Comparison of ENCODE assay signal across 10 mouse cellular contexts in genomic region chr12:80377604-80378003, GRCm38 (mm10). TPM values are rescaled to one million over a fixed set of nuclear protein-coding genes. Genes with fewer than 3 reads are reported as not detected.
DNase-seq lines count a peak whose midpoint lies in the region; ATAC-seq and TF ChIP-seq lines count a peak whose summit lies in the region.
"Had no signal": no experiment of that assay in that cellular context is flagged by ENCODE, and none has a peak within 500 bp of the region (broad histone marks: within the 10 kb centered on the region; RNA-seq: fewer than 3 reads in every experiment).

No protein-coding gene starts in this region.

- peaks cover 51% of the 10 kb centered on the region for H3K36me3 ChIP-seq in intestine, postnatal 0 days (ENCODE audit: control insufficient read depth, insufficient read depth)
- no peaks in the 10 kb centered on the region for H3K36me3 ChIP-seq in intestine, embryonic 16.5 days (ENCODE audit: control insufficient read depth, insufficient read depth, low read length)
- peaks cover 17% of the 10 kb centered on the region for H3K36me3 ChIP-seq in E14TG2a.4 (ENCODE audit: insufficient read depth, low read length)

- no peak overlapping the region for H3K27ac ChIP-seq in intestine, postnatal 0 days (ENCODE audit: low read depth, low read length)
- no peak overlapping the region for H3K27ac ChIP-seq in intestine, embryonic 16.5 days (ENCODE audit: low read length)
- H3K27ac ChIP-seq in bone marrow, adult 2 months (ENCODE audit: control insufficient read depth, insufficient read depth, low read depth, low read length, poor library complexity): no peak overlapping the region
- H3K27ac ChIP-seq: embryonic facial prominence, embryonic 13.5 days had no signal

- TF ChIP-seq POLR2A in bone marrow, adult 2 months (IDR thresholded peaks at IDR 0.05; ENCODE audit: borderline replicate concordance, control insufficient read depth, low read depth, low read length): no peak

- H3K4me3 ChIP-seq in intestine, postnatal 0 days (ENCODE audit: low read depth, low read length): no peak overlapping the region
- no peak overlapping the region for H3K4me3 ChIP-seq in intestine, embryonic 16.5 days (ENCODE audit: low read length)
- H3K4me3 ChIP-seq in E14TG2a.4 (replicated peaks; ENCODE audit: low read length): no peak overlapping the region
- H3K4me3 ChIP-seq in bone marrow, adult 2 months (replicated peaks; ENCODE audit: control insufficient read depth, low read depth, low read length): no peak overlapping the region
- H3K4me3 ChIP-seq: embryonic facial prominence, embryonic 13.5 days had no signal

- peak; percentile 62 for DNase-seq in lung, postnatal 10 days
- DNase-seq in gastrocnemius, postnatal 25 days: no peak
- no peak for DNase-seq in left cerebral cortex, adult 9 months (ENCODE audit: low spot score in 2 of 2)
- DNase-seq in layer of hippocampus, postnatal 14 days (ENCODE audit: low spot score in 2 of 2): no peak
- DNase-seq: left cerebral cortex, postnatal 4 days had no signal

- no peaks in the 10 kb centered on the region for H3K4me1 ChIP-seq in intestine, postnatal 0 days (replicated peaks; ENCODE audit: control insufficient read depth, insufficient read depth, low read length)
- H3K4me1 ChIP-seq in intestine, embryonic 16.5 days (ENCODE audit: control insufficient read depth, insufficient read depth, low read length): peaks cover 10% of the 10 kb centered on the region; the same call in 1 of the 2 replicates
- H3K4me1 ChIP-seq in E14TG2a.4 (replicated peaks; ENCODE audit: low read depth, low read length): no peaks in the 10 kb centered on the region
- H3K4me1 ChIP-seq in bone marrow, adult 2 months (ENCODE audit: control insufficient read depth, insufficient read depth, low read length): no peaks in the 10 kb centered on the region; the same call in 1 of the 2 replicates

- H3K27me3 ChIP-seq in intestine, postnatal 0 days (replicated peaks; ENCODE audit: control insufficient read depth, insufficient read depth, low read length): no peaks in the 10 kb centered on the region
- no peaks in the 10 kb centered on the region for H3K27me3 ChIP-seq in intestine, embryonic 16.5 days (replicated peaks; ENCODE audit: control insufficient read depth, insufficient read depth, low read length)
- no peaks in the 10 kb centered on the region for H3K27me3 ChIP-seq in E14TG2a.4 (ENCODE audit: insufficient read depth, low read length)
- H3K27me3 ChIP-seq: embryonic facial prominence, embryonic 13.5 days had no signal

- peak; percentile 87 for TF ChIP-seq CTCF in intestine, postnatal 0 days (IDR thresholded peaks at IDR 0.05; ENCODE audit: low read depth)
- TF ChIP-seq CTCF in E14TG2a.4 (conservative IDR thresholded peaks at IDR 0.05; ENCODE audit: low read length): peak; percentile 31
- peak; percentile 24; the same call in 1 of the 2 replicates for TF ChIP-seq CTCF in bone marrow, adult 2 months (IDR thresholded peaks at IDR 0.05; ENCODE audit: control insufficient read depth, insufficient read depth, low read length)

- WGBS in intestine, postnatal 0 days: 30% methylated on average over 1 of the region's 1 CpGs
- WGBS in intestine, embryonic 16.5 days: 42% methylated on average over 1 of the region's 1 CpGs
- 60% methylated on average over 1 of the region's 1 CpGs for WGBS in bone marrow, adult 2 months

- ATAC-seq in intestine, postnatal 0 days: peak; percentile 43; the same call in 1 of the 2 replicates
- ATAC-seq in intestine, embryonic 16.5 days: no peak

- no peak overlapping the region for H3K9ac ChIP-seq in intestine, postnatal 0 days (ENCODE audit: low read depth, low read length)
- H3K9ac ChIP-seq in intestine, embryonic 16.5 days (ENCODE audit: low read depth, low read length): no peak overlapping the region
- H3K9ac ChIP-seq: embryonic facial prominence, embryonic 13.5 days had no signal

- no peak overlapping the region for H3K4me2 ChIP-seq in intestine, postnatal 0 days (replicated peaks; ENCODE audit: low read depth)
- H3K4me2 ChIP-seq in intestine, embryonic 16.5 days (ENCODE audit: low read depth, low read length): no peak overlapping the region
- H3K4me2 ChIP-seq: embryonic facial prominence, embryonic 13.5 days had no signal

- no peaks in the 10 kb centered on the region for H3K9me3 ChIP-seq in intestine, postnatal 0 days (ENCODE audit: control insufficient read depth)
- no peaks in the 10 kb centered on the region for H3K9me3 ChIP-seq in intestine, embryonic 16.5 days (ENCODE audit: control insufficient read depth, low read length)
- H3K9me3 ChIP-seq in E14TG2a.4 (ENCODE audit: low read length): peaks cover 26% of the 10 kb centered on the region
- H3K9me3 ChIP-seq: embryonic facial prominence, embryonic 13.5 days had no signal

RNA-seq across cellular contexts. Expression of gene Dcaf5, which starts 58.8 kb away (rescaled TPM):
- 7.4 and 7.5 TPM in 2 replicates for polyA plus RNA-seq in intestine, postnatal 0 days (2015; fragmentation: Nextera tagmentation; extraction: Ambion mirVana)
- polyA plus RNA-seq in intestine, embryonic 16.5 days (2015; fragmentation: Nextera tagmentation; extraction: Ambion mirVana): 7.9 and 9.3 TPM in 2 replicates
- 4.6 and 12.5 TPM in 2 replicates for polyA plus RNA-seq in bone marrow, adult 2 months (2011; ENCODE audit: insufficient read depth, insufficient read length, low replicate concordance, missing spikeins)
- 10 to 100 TPM; 30.5 to 30.6 TPM for total RNA-seq in gastrocnemius, postnatal 25 days (2021)
- 10 to 100 TPM; 59.4 to 70.9 TPM for total RNA-seq in layer of hippocampus, postnatal 14 days (2021)

Comparison
In these comparisons a context has a peak if more than half of its experiments do, and no peak if none do; other contexts are left out.
1. CTCF ChIP-seq: peak in every context shown above with its lines; median percentile 87 in intestine, postnatal 0 days; 31 in E14TG2a.4; 24 in bone marrow, adult 2 months.